Mouse (Mus musculus): ENCODE measurements around the gene Rsl24d1. TPM values are rescaled to one million over a fixed set of nuclear protein-coding genes. Genes with fewer than 3 reads are reported as not detected.

Rsl24d1 gene
- polyA plus RNA-seq (2015; fragmentation: Nextera tagmentation; extraction: Ambion mirVana): 103 and 105 TPM in 2 replicates

- Histone ChIP-seq H3K4me2 (ENCODE audit: low read length) (peak within 1 kb of the TSS; percentile 79), H3K9me3 (replicated peaks; ENCODE audit: low read length) (no peaks in the 10 kb centered on the region), H3K36me3 (ENCODE audit: insufficient read depth, low read length) (peaks cover 18% of the 10 kb centered on the region), H3K27me3 (ENCODE audit: insufficient read depth, low read length) (no peaks in the 10 kb centered on the region), H3K4me3 (replicated peaks; ENCODE audit: low read depth, low read length) (peak within 1 kb of the TSS; percentile 94), H3K27ac (peak within 1 kb of the TSS; percentile 85), H3K4me1 (replicated peaks; ENCODE audit: insufficient read depth, low read length) (0 out of 2 replicates have a peak, but pooled peaks cover 4% of the 10 kb centered on the region), H3K9ac (ENCODE audit: low read depth, low read length) (peak within 1 kb of the TSS; percentile 81)
- ATAC-seq (replicated peaks; ENCODE audit: low FRiP score, low read depth) (peak; percentile 98), DNase-seq (ENCODE audit: low spot score) (peak; percentile 96)
- under 1% methylated on average over 64 of the region's 64 CpGs for WGBS
- no peak for TF ChIP-seq CTCF (IDR thresholded peaks at IDR 0.05; ENCODE audit: low read depth)
Observed at GRCm38 (mm10) chr9:73112919-73113906, at the start of gene Rsl24d1. Rsl24d1 (plus strand) TSS chr9:73113426.

GRCm38 (mm10) chr9:73063621-73064290 lies 49.5 kb upstream of the Rsl24d1 start:
- TF ChIP-seq CTCF (IDR thresholded peaks at IDR 0.05; ENCODE audit: low read depth): no peak
- H3K36me3 ChIP-seq (ENCODE audit: insufficient read depth, low read length): no peaks in the 10 kb centered on the region
- no peak overlapping the region for H3K4me3 ChIP-seq (replicated peaks; ENCODE audit: low read depth, low read length)
- ATAC-seq (replicated peaks; ENCODE audit: low FRiP score, low read depth): 0 out of 2 replicates have a peak, but pooled peaks have one; percentile 41
- DNase-seq (ENCODE audit: low spot score): peak; percentile 57
- no peaks in the 10 kb centered on the region for H3K27me3 ChIP-seq (ENCODE audit: insufficient read depth, low read length)
- H3K27ac ChIP-seq: peak overlapping the region; percentile 42; the same call in 1 of the 2 replicates
- no peaks in the 10 kb centered on the region for H3K9me3 ChIP-seq (replicated peaks; ENCODE audit: low read length)
- no peak overlapping the region for H3K9ac ChIP-seq (ENCODE audit: low read depth, low read length)
- H3K4me1 ChIP-seq (replicated peaks; ENCODE audit: insufficient read depth, low read length): peaks cover 16% of the 10 kb centered on the region; the same call in 1 of the 2 replicates
- peak overlapping the region; percentile 45 for H3K4me2 ChIP-seq (ENCODE audit: low read length)
- WGBS: 17% methylated on average over 15 of the region's 15 CpGs

- no peaks in the 10 kb centered on the region for H3K9me3 ChIP-seq (replicated peaks; ENCODE audit: low read length)
- no peak overlapping the region for H3K4me3 ChIP-seq (replicated peaks; ENCODE audit: low read depth, low read length)
- H3K36me3 ChIP-seq (ENCODE audit: insufficient read depth, low read length): no peaks in the 10 kb centered on the region
- DNase-seq (ENCODE audit: low spot score) (peak; percentile 76), ATAC-seq (replicated peaks; ENCODE audit: low FRiP score, low read depth) (peak; percentile 71; the same call in 1 of the 2 replicates)
- no peak overlapping the region for H3K27ac ChIP-seq
- peaks cover 16% of the 10 kb centered on the region; the same call in 1 of the 2 replicates for H3K4me1 ChIP-seq (replicated peaks; ENCODE audit: insufficient read depth, low read length)
- peak overlapping the region; percentile 36 for H3K4me2 ChIP-seq (ENCODE audit: low read length)
- no peak overlapping the region for H3K9ac ChIP-seq (ENCODE audit: low read depth, low read length)
- 19% methylated on average over 10 of the region's 10 CpGs for WGBS
- no peak for TF ChIP-seq CTCF (IDR thresholded peaks at IDR 0.05; ENCODE audit: low read depth)
- no peaks in the 10 kb centered on the region for H3K27me3 ChIP-seq (ENCODE audit: insufficient read depth, low read length)
Observed at GRCm38 (mm10) chr9:73067086-73067485, 46.1 kb upstream of the Rsl24d1 start.

- H3K27ac ChIP-seq: peak overlapping the region; percentile 73
- peak; percentile 71 for ATAC-seq (replicated peaks; ENCODE audit: low FRiP score, low read depth)
- no peaks in the 10 kb centered on the region for H3K27me3 ChIP-seq (ENCODE audit: insufficient read depth, low read length)
- H3K36me3 ChIP-seq (ENCODE audit: insufficient read depth, low read length): no peaks in the 10 kb centered on the region
- peaks cover 16% of the 10 kb centered on the region; the same call in 1 of the 2 replicates for H3K4me1 ChIP-seq (replicated peaks; ENCODE audit: insufficient read depth, low read length)
- 11% methylated on average over 6 of the region's 6 CpGs for WGBS
- no peak overlapping the region for H3K9ac ChIP-seq (ENCODE audit: low read depth, low read length)
- no peaks in the 10 kb centered on the region for H3K9me3 ChIP-seq (replicated peaks; ENCODE audit: low read length)
- peak; percentile 74 for DNase-seq (ENCODE audit: low spot score)
- no peak overlapping the region for H3K4me3 ChIP-seq (replicated peaks; ENCODE audit: low read depth, low read length)
- no peak overlapping the region for H3K4me2 ChIP-seq (ENCODE audit: low read length)
- 0 out of 2 replicates have a peak, but pooled peaks have one; percentile 3 for TF ChIP-seq CTCF (IDR thresholded peaks at IDR 0.05; ENCODE audit: low read depth)
Observed at GRCm38 (mm10) chr9:73068230-73068679, 45.0 kb upstream of the Rsl24d1 start.

DNA sequence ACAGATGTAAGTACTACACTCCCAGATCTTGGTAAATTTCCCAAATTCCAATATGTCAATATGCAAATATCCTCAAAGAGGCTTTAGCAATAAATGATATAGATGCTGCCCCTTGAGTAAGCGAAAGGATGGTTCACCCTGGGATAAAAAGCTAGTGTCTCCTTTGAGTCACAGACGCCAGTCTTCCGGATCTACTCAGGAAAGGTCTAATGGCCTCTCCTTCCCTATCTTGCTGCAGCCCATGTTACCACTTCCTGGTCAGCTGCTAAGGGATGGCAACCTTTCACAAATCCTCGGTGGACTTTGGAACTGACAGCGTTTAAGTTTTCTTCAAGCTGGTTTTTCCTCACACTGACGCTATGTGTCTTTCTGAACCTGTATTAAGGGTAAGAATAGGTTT lies 44.5 kb upstream of the Rsl24d1 start:
- H3K27ac ChIP-seq: peak overlapping the region; percentile 20
- H3K27me3 ChIP-seq (ENCODE audit: insufficient read depth, low read length): no peaks in the 10 kb centered on the region
- H3K4me1 ChIP-seq (replicated peaks; ENCODE audit: insufficient read depth, low read length): peaks cover 12% of the 10 kb centered on the region; the same call in 1 of the 2 replicates
- TF ChIP-seq CTCF (IDR thresholded peaks at IDR 0.05; ENCODE audit: low read depth): 0 out of 2 replicates have a peak, but pooled peaks have one; percentile 1
- H3K4me2 ChIP-seq (ENCODE audit: low read length): no peak overlapping the region
- WGBS: 63% methylated on average over 6 of the region's 6 CpGs
- no peak for DNase-seq (ENCODE audit: low spot score)
- H3K9ac ChIP-seq (ENCODE audit: low read depth, low read length): no peak overlapping the region
- H3K36me3 ChIP-seq (ENCODE audit: insufficient read depth, low read length): no peaks in the 10 kb centered on the region
- ATAC-seq (replicated peaks; ENCODE audit: low FRiP score, low read depth): no peak
- H3K4me3 ChIP-seq (replicated peaks; ENCODE audit: low read depth, low read length): no peak overlapping the region
- H3K9me3 ChIP-seq (replicated peaks; ENCODE audit: low read length): no peaks in the 10 kb centered on the region
